Mouse (Mus musculus) cortical plate, adult 2 months (tissue): ENCODE data around the gene Farsa.

Source experiments
- CTCF ChIP-seq: fragments of 200-500 bp; IDR thresholded peaks from 2 replicates; pipeline ENCODE4 v1.5.1; 2011; ENCODE audit warnings: mild to moderate bottlenecking, control low read depth, low read length; ENCODE audit not compliant: insufficient read depth; ENCODE audit errors: extremely low read depth
- POLR2A ChIP-seq: fragments of 200-500 bp; IDR thresholded peaks from 2 replicates; pipeline ENCODE4 v1.6.1; 2011; ENCODE audit warnings: mild to moderate bottlenecking, low read length, control low read depth; ENCODE audit not compliant: insufficient read depth; ENCODE audit errors: extremely low read depth

DNA sequence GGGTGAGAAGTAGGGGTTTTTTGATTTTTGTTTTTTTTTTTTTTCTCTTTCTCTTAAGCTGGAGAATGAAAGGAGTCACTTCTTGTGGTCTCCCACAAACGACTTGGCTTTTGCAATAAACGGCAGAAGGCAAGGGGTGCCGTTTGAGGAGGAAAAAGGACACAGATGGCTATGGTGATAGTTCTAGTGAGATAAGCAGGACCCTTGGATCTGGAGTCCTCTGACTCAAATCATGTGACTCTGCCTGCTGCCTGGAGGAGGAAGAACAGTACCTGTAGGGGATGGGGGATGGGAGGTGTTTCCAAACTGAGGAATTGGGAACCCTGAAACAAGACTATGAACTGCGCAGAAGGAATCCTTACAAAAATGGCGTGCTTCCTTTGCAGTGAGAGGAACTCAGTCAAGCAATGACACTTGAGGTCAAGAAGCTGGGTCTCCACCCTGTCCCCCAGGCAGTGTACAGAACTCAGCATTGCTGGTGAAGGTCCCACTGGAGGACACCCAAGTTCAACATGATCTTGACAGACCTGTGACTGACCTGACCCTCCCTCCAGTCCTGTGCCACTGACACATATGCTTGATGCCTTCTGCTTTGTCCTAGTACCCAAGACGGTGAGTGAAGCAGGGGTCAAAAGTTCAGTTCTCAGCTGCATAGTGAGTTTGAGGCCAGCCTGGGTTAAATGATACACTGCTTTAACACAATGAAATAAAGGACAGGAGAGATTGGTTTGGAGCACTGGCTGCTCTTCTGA is 8.9 kb upstream of the Farsa start:
- TF ChIP-seq POLR2A (no peak), CTCF (no peak)
